Mouse (Mus musculus) kidney, adult 2 months (tissue): Measurements from ENCODE around the gene Gpr137.

Experiments
- CTCF ChIP-seq: fragments of 200-500 bp; conservative IDR thresholded peaks from 2 replicates; pipeline ENCODE4 v1.5.1; 2011; ENCODE audit warnings: low read depth, mild to moderate bottlenecking, control low read depth, low read length, moderate library complexity, mixed read lengths; ENCODE audit not compliant: insufficient read depth, insufficient read length
- POLR2A ChIP-seq: fragments of 200-500 bp; IDR thresholded peaks from one replicate; pipeline ENCODE4 v1.6.1; 2011; ENCODE audit warnings: low read depth, low read length, control low read depth

GRCm38 (mm10) chr19:6977759-6978638 lies 35.7 kb upstream of the Gpr137 start:
- TF ChIP-seq CTCF (no peak), POLR2A (no peak)
